Mouse (Mus musculus) MEL (cell line): ENCODE results near the gene Cpsf4. TPM values are rescaled to one million over a fixed set of nuclear protein-coding genes. Genes with fewer than 3 reads are reported as not detected.
A peak's percentile ranks its signal among the peaks of the same experiment; 100 is the strongest.
"Not testable (repeated sequence)": the region's sequence is repeated elsewhere in the genome, so short reads cannot be mapped to it uniquely, and the experiment has no call there.

Experiments used
- DNase-seq: peaks from one replicate; pipeline ENCODE4 v3.0.0; 2011; ENCODE audit warnings: low read depth, low spot score
- H3K27ac ChIP-seq: 2 replicates; pipeline ENCODE4 v1.5.1; 2012; ENCODE audit warnings: low read depth, mild to moderate bottlenecking, control low read depth, low read length, moderate library complexity; ENCODE audit not compliant: control insufficient read depth
- H3K27me3 ChIP-seq, 2 experiments: fragments of 150-350 bp in 1 of 2; sonication (generic) in 1 of 2; 2 replicates each; pipeline ENCODE4 v1.6.1; 2012; ENCODE audit warnings: low read length in 2 of 2, mild to moderate bottlenecking in 2 of 2, improper control_type of control experiment in 1 of 2, moderate library complexity in 1 of 2; ENCODE audit not compliant: insufficient read depth in 2 of 2, control insufficient read depth in 1 of 2
- H3K36me3 ChIP-seq, 2 experiments: 2 replicates each; pipeline ENCODE4 v1.6.1; 2012 to 2014; ENCODE audit warnings: low read length in 2 of 2, improper control_type of control experiment in 1 of 2, inconsistent platforms in 1 of 2, mild to moderate bottlenecking in 1 of 2; ENCODE audit not compliant: insufficient read depth in 2 of 2, control insufficient read depth in 1 of 2
- H3K4me1 ChIP-seq, 2 experiments: fragments of 150-350 bp in 1 of 2; sonication (generic) in 1 of 2; 2 replicates each; pipeline ENCODE4 v1.6.1; 2012; ENCODE audit warnings: low read length in 2 of 2, improper control_type of control experiment in 1 of 2, mild to moderate bottlenecking in 1 of 2; ENCODE audit not compliant: insufficient read depth in 2 of 2, control insufficient read depth in 1 of 2
- H3K4me3 ChIP-seq, 2 experiments: fragments of 150-350 bp in 1 of 2; sonication (generic) in 1 of 2; 2 replicates each; pipeline ENCODE4 v1.5.1; 2012; ENCODE audit warnings: low read depth in 2 of 2, low read length in 2 of 2, mild to moderate bottlenecking in 2 of 2, moderate library complexity in 2 of 2, control low read depth in 1 of 2, improper control_type of control experiment in 1 of 2; ENCODE audit not compliant: control insufficient read depth in 1 of 2, insufficient read depth in 1 of 2
- H3K79me2 ChIP-seq: 2 replicates; pipeline ENCODE4 v1.6.1; 2012; ENCODE audit warnings: mild to moderate bottlenecking, low read length, moderate library complexity; ENCODE audit not compliant: control insufficient read depth, poor library complexity, insufficient read depth
- H3K9ac ChIP-seq: 2 replicates; pipeline ENCODE4 v1.6.1; 2012; ENCODE audit warnings: low read depth, mild to moderate bottlenecking, control low read depth, low read length, moderate library complexity; ENCODE audit not compliant: control insufficient read depth, poor library complexity, severe bottlenecking
- H3K9me3 ChIP-seq: fragments of 150-350 bp; sonication (generic); replicated peaks from 2 replicates; pipeline ENCODE4 v1.6.1; 2012; ENCODE audit warnings: mild to moderate bottlenecking, low read length, improper control_type of control experiment, moderate library complexity; ENCODE audit not compliant: insufficient read depth
- BHLHE40 ChIP-seq: IDR thresholded peaks from 2 replicates; pipeline ENCODE4 v1.6.1; 2012; ENCODE audit warnings: low read depth, mild to moderate bottlenecking, inconsistent platforms, low read length, improper control_type of control experiment, borderline replicate concordance
- CHD1 ChIP-seq: IDR thresholded peaks from 2 replicates; pipeline ENCODE4 v1.6.1; 2012; ENCODE audit warnings: low read depth, mild to moderate bottlenecking, inconsistent platforms, low read length, improper control_type of control experiment
- CHD2 ChIP-seq: IDR thresholded peaks from 2 replicates; pipeline ENCODE4 v1.6.1; 2011; ENCODE audit warnings: low read length, improper control_type of control experiment
- CTCF ChIP-seq, 3 experiments: IDR thresholded peaks in 2 of 3; conservative IDR thresholded peaks in 1 of 3; 2 replicates each; pipeline ENCODE4 v1.5.1; 2011 to 2012; ENCODE audit warnings: low read length in 3 of 3, low read depth in 2 of 3, mild to moderate bottlenecking in 2 of 3, improper control_type of control experiment in 1 of 3, inconsistent platforms in 1 of 3, mixed read lengths in 1 of 3, moderate library complexity in 1 of 3; ENCODE audit not compliant: control insufficient read depth in 1 of 3, insufficient read depth in 1 of 3, poor library complexity in 1 of 3, severe bottlenecking in 1 of 3
- E2F4 ChIP-seq: IDR thresholded peaks from 2 replicates; pipeline ENCODE4 v1.6.1; 2011; ENCODE audit warnings: low read depth, low read length, improper control_type of control experiment, borderline replicate concordance
- ELF1 ChIP-seq: IDR thresholded peaks from 2 replicates; pipeline ENCODE4 v1.6.1; 2014; ENCODE audit warnings: low read depth, mild to moderate bottlenecking, inconsistent platforms, low read length, improper control_type of control experiment, moderate library complexity
- MAX ChIP-seq: IDR thresholded peaks from 2 replicates; pipeline ENCODE4 v1.6.1; 2011; ENCODE audit warnings: low read length, improper control_type of control experiment
- MEF2A ChIP-seq: IDR thresholded peaks from 2 replicates; pipeline ENCODE4 v1.6.1; 2014; ENCODE audit warnings: low read depth, mild to moderate bottlenecking, inconsistent platforms, low read length, improper control_type of control experiment; ENCODE audit not compliant: poor library complexity, insufficient replicate concordance, severe bottlenecking; ENCODE audit errors: extremely low read depth
- MXI1 ChIP-seq: IDR thresholded peaks from 2 replicates; pipeline ENCODE4 v1.6.1; 2011; ENCODE audit warnings: mild to moderate bottlenecking, low read depth, low read length, improper control_type of control experiment
- MYB ChIP-seq: IDR thresholded peaks from 2 replicates; pipeline ENCODE4 v1.6.1; 2011; ENCODE audit warnings: mild to moderate bottlenecking, low read depth, low read length, improper control_type of control experiment
- MYC ChIP-seq: IDR thresholded peaks from 2 replicates; pipeline ENCODE4 v1.6.1; 2011; ENCODE audit warnings: low read depth, mild to moderate bottlenecking, low read length, improper control_type of control experiment, moderate library complexity
- NELFE ChIP-seq: IDR thresholded peaks from 2 replicates; pipeline ENCODE4 v1.6.1; 2011; ENCODE audit warnings: low read depth, low read length, improper control_type of control experiment
- POLR2A ChIP-seq, 2 experiments: IDR thresholded peaks; 2 replicates each; pipeline ENCODE4 v1.6.1; 2011 to 2012; ENCODE audit warnings: low read length in 2 of 2, mild to moderate bottlenecking in 2 of 2, control low read depth in 1 of 2, improper control_type of control experiment in 1 of 2, low read depth in 1 of 2, moderate library complexity in 1 of 2; ENCODE audit not compliant: control insufficient read depth in 1 of 2, insufficient read depth in 1 of 2, poor library complexity in 1 of 2
- SIN3A ChIP-seq: IDR thresholded peaks from 2 replicates; pipeline ENCODE4 v1.6.1; 2012; ENCODE audit warnings: low read length, improper control_type of control experiment, inconsistent platforms
- SMC3 ChIP-seq: IDR thresholded peaks from 2 replicates; pipeline ENCODE4 v1.6.1; 2011; ENCODE audit warnings: low read depth, low read length, improper control_type of control experiment
- TCF12 ChIP-seq: IDR thresholded peaks from 2 replicates; pipeline ENCODE4 v1.6.1; 2014; ENCODE audit warnings: low read depth, mild to moderate bottlenecking, inconsistent platforms, low read length, improper control_type of control experiment, moderate library complexity
- USF2 ChIP-seq, 2 experiments: IDR thresholded peaks; 2 replicates each; pipeline ENCODE4 v1.6.1; 2011 to 2012; ENCODE audit warnings: improper control_type of control experiment in 2 of 2, low read length in 2 of 2, borderline replicate concordance in 1 of 2, inconsistent platforms in 1 of 2, low read depth in 1 of 2, mild to moderate bottlenecking in 1 of 2; ENCODE audit not compliant: insufficient read depth in 1 of 2
- ZC3H11A ChIP-seq: IDR thresholded peaks from 2 replicates; pipeline ENCODE4 v1.6.1; 2012; ENCODE audit warnings: low read depth, mild to moderate bottlenecking, inconsistent platforms, low read length, improper control_type of control experiment
- ZKSCAN1 ChIP-seq: IDR thresholded peaks from 2 replicates; pipeline ENCODE4 v1.6.1; 2012; ENCODE audit warnings: low read depth, mild to moderate bottlenecking, inconsistent platforms, low read length, improper control_type of control experiment, moderate library complexity
- ZMIZ1 ChIP-seq: IDR thresholded peaks from 2 replicates; pipeline ENCODE4 v1.6.1; 2012; ENCODE audit warnings: low read depth, mild to moderate bottlenecking, inconsistent platforms, low read length, improper control_type of control experiment, moderate library complexity
- ZNF384 ChIP-seq: IDR thresholded peaks from 2 replicates; pipeline ENCODE4 v1.6.1; 2012; ENCODE audit warnings: low read depth, mild to moderate bottlenecking, inconsistent platforms, low read length, improper control_type of control experiment
- polyA plus RNA-seq, 2 experiments: library from polyadenylated mRNA; stranded (reverse) in 1 of 2; unstranded in 1 of 2; fragments of >175 nt in 1 of 2; fragments of >200 nt in 1 of 2; gene quantifications; 2 replicates each; pipeline versions ENCODE4 v1.2.1 to v1.2.4; 2012; ENCODE audit warnings: low replicate concordance in 2 of 2, low read depth in 1 of 2; ENCODE audit not compliant: insufficient read length in 2 of 2, insufficient read depth in 1 of 2, missing spikeins in 1 of 2
- total RNA-seq: library from RNA; depleted of rRNA; stranded (reverse); fragments of 300-350 nt; gene quantifications from 2 replicates; pipeline ENCODE4 v1.2.3, GENCODE M21; 2012

Gene Cpsf4
- total and polyA plus RNA-seq, 3 experiments, result 75.3 to 88.2 TPM; not detected in 1

- not testable (repeated sequence) for H3K4me1 ChIP-seq, H3K9me3 ChIP-seq, H3K27me3 ChIP-seq
- Histone ChIP-seq H3K9ac (peak overlapping the region; percentile 24; the same call in 1 of the 2 replicates), H3K27ac (peak overlapping the region; percentile 82), H3K4me3 (peak overlapping the region; percentile 21; a peak in 2 of 4 replicates), H3K36me3 (peaks cover 0 to 16% of the 10 kb centered on the region in 2 experiments; a peak in 2 of 4 replicates), H3K79me2 (peaks cover 13% of the 10 kb centered on the region)
- peak; percentile 78 for DNase-seq
- peak; percentile 35; the same call in 1 of the 2 replicates for TF ChIP-seq BHLHE40
- peak in 1 of 2 experiments; percentile 32; a peak in 1 of 4 replicates for TF ChIP-seq POLR2A (IDR thresholded peaks at IDR 0.05; ENCODE audit: control insufficient read depth in 1 of 2, insufficient read depth in 1 of 2, low read depth in 1 of 2, low read length in 2 of 2, poor library complexity in 1 of 2)
- 0 out of 2 replicates have a peak, but pooled peaks have one; percentile 8 for TF ChIP-seq MAX
- TF ChIP-seq SIN3A, result peak; percentile 61; the same call in 1 of the 2 replicates
- 0 out of 2 replicates have a peak, but pooled peaks have one; percentile 29 for TF ChIP-seq MXI1
Observed at GRCm38 (mm10) chr5:145208391-145208790, 41.4 kb downstream of the Cpsf4 start.

- Histone ChIP-seq H3K4me3 (no peak overlapping the region), H3K27me3 (no peaks in the 10 kb centered on the region), H3K9ac (no peak overlapping the region), H3K27ac (no peak overlapping the region), H3K36me3 (peaks cover 0 to 14% of the 10 kb centered on the region in 2 experiments; a peak in 3 of 4 replicates), H3K79me2 (peaks cover 6% of the 10 kb centered on the region; the same call in 1 of the 2 replicates), H3K9me3 (no peaks in the 10 kb centered on the region), H3K4me1 (peaks cover 0 to 10% of the 10 kb centered on the region in 2 experiments; a peak in 3 of 4 replicates)
- DNase-seq, result no peak
- no peak for TF ChIP-seq TCF12
Observed at GRCm38 (mm10) chr5:145211340-145211739, 44.3 kb downstream of the Cpsf4 start.

GRCm38 (mm10) chr5:145212216-145212615 lies 45.2 kb downstream of the Cpsf4 start:
- Histone ChIP-seq H3K4me1 (peaks cover 0 to 10% of the 10 kb centered on the region in 2 experiments; a peak in 3 of 4 replicates), H3K9ac (no peak overlapping the region), H3K36me3 (peaks cover 0 to 11% of the 10 kb centered on the region in 2 experiments; a peak in 3 of 4 replicates), H3K27me3 (no peaks in the 10 kb centered on the region), H3K4me3 (no peak overlapping the region), H3K27ac (no peak overlapping the region), H3K79me2 (peaks cover 3% of the 10 kb centered on the region; the same call in 1 of the 2 replicates), H3K9me3 (no peaks in the 10 kb centered on the region)
- no peak for DNase-seq
- TF ChIP-seq SMC3 (no peak), CHD1 (no peak), SIN3A (no peak), CTCF (IDR thresholded peaks at IDR 0.05 in 2 of 3, conservative IDR thresholded peaks at IDR 0.05 in 1 of 3; ENCODE audit: control insufficient read depth in 1 of 3, insufficient read depth in 1 of 3, low read depth in 2 of 3, low read length in 3 of 3, poor library complexity in 1 of 3, severe bottlenecking in 1 of 3) (no peak), ZMIZ1 (no peak), USF2 (IDR thresholded peaks at IDR 0.05; ENCODE audit: borderline replicate concordance in 1 of 2, insufficient read depth in 1 of 2, low read depth in 1 of 2, low read length in 2 of 2) (no peak), MEF2A (no peak), CHD2 (no peak), NELFE (no peak), ELF1 (no peak), MYC (no peak), MYB (no peak), ZC3H11A (no peak), MAX (no peak), MXI1 (no peak), ZKSCAN1 (no peak), E2F4 (no peak), ZNF384 (no peak)
